Mouse (Mus musculus): ENCODE results near the gene Tmem230. TPM values are rescaled to one million over a fixed set of nuclear protein-coding genes. Genes with fewer than 3 reads are reported as not detected.

The Tmem230 gene
- polyA plus RNA-seq, 1 experiment from 2014 or later = 54.2 TPM

GRCm38 (mm10) chr2:132232413-132232945 is 15.1 kb downstream of the Tmem230 start:
- DNase-seq (ENCODE audit: low spot score) (no peak), ATAC-seq (ENCODE audit: insufficient number of reproducible peaks, low FRiP score, low TSS enrichment, low read depth) (no peak)
- WGBS = 87% methylated on average over 3 of the region's 3 CpGs
- H3K9ac ChIP-seq (ENCODE audit: low read length) = no peak overlapping the region
- no peaks in the 10 kb centered on the region for H3K4me1 ChIP-seq (ENCODE audit: control insufficient read depth, insufficient read depth, low read length)
- H3K4me3 ChIP-seq (ENCODE audit: low read depth, low read length) = no peak overlapping the region
- H3K27me3 ChIP-seq (ENCODE audit: control insufficient read depth, insufficient read depth, low read length) = no peaks in the 10 kb centered on the region
- H3K27ac ChIP-seq (replicated peaks; ENCODE audit: low read depth, low read length) = no peak overlapping the region
- H3K9me3 ChIP-seq (ENCODE audit: control insufficient read depth, low read length) = no peaks in the 10 kb centered on the region
- no peak overlapping the region for H3K4me2 ChIP-seq (ENCODE audit: low read depth, severe bottlenecking)
- no peaks in the 10 kb centered on the region for H3K36me3 ChIP-seq (ENCODE audit: control insufficient read depth, insufficient read depth, low read length)

GRCm38 (mm10) chr2:132224359-132224758 is 23.2 kb downstream of the Tmem230 start:
- Histone ChIP-seq H3K36me3 (ENCODE audit: control insufficient read depth, insufficient read depth, low read length) (no peaks in the 10 kb centered on the region), H3K4me3 (ENCODE audit: low read depth, low read length) (no peak overlapping the region), H3K27me3 (ENCODE audit: control insufficient read depth, insufficient read depth, low read length) (no peaks in the 10 kb centered on the region), H3K4me2 (ENCODE audit: low read depth, severe bottlenecking) (no peak overlapping the region), H3K9ac (ENCODE audit: low read length) (no peak overlapping the region), H3K4me1 (ENCODE audit: control insufficient read depth, insufficient read depth, low read length) (no peaks in the 10 kb centered on the region), H3K9me3 (ENCODE audit: control insufficient read depth, low read length) (no peaks in the 10 kb centered on the region), H3K27ac (replicated peaks; ENCODE audit: low read depth, low read length) (no peak overlapping the region)
- 89% methylated on average over 4 of the region's 4 CpGs for WGBS
- DNase-seq (ENCODE audit: low spot score) (no peak), ATAC-seq (ENCODE audit: insufficient number of reproducible peaks, low FRiP score, low TSS enrichment, low read depth) (no peak)

- no peak overlapping the region for H3K4me3 ChIP-seq (ENCODE audit: low read depth, low read length)
- 67% methylated on average over 11 of the region's 11 CpGs for WGBS
- H3K9me3 ChIP-seq (ENCODE audit: control insufficient read depth, low read length) = no peaks in the 10 kb centered on the region
- no peak for ATAC-seq (ENCODE audit: insufficient number of reproducible peaks, low FRiP score, low TSS enrichment, low read depth)
- no peak overlapping the region for H3K9ac ChIP-seq (ENCODE audit: low read length)
- no peak overlapping the region for H3K27ac ChIP-seq (replicated peaks; ENCODE audit: low read depth, low read length)
- no peak for DNase-seq (ENCODE audit: low spot score)
- H3K36me3 ChIP-seq (ENCODE audit: control insufficient read depth, insufficient read depth, low read length) = no peaks in the 10 kb centered on the region
- H3K27me3 ChIP-seq (ENCODE audit: control insufficient read depth, insufficient read depth, low read length) = no peaks in the 10 kb centered on the region
- H3K4me1 ChIP-seq (ENCODE audit: control insufficient read depth, insufficient read depth, low read length) = no peaks in the 10 kb centered on the region
- no peak overlapping the region for H3K4me2 ChIP-seq (ENCODE audit: low read depth, severe bottlenecking)
Measured at GRCm38 (mm10) chr2:132221611-132222073, 26.0 kb downstream of the Tmem230 start.

GRCm38 (mm10) chr2:132211995-132212656 is 35.5 kb downstream of the Tmem230 start:
- no peak overlapping the region for H3K4me2 ChIP-seq (ENCODE audit: low read depth, severe bottlenecking)
- 86% methylated on average over 5 of the region's 5 CpGs for WGBS
- ATAC-seq (ENCODE audit: insufficient number of reproducible peaks, low FRiP score, low TSS enrichment, low read depth) (no peak), DNase-seq (ENCODE audit: low spot score) (no peak)
- H3K36me3 ChIP-seq (ENCODE audit: control insufficient read depth, insufficient read depth, low read length) = no peaks in the 10 kb centered on the region
- no peak overlapping the region for H3K27ac ChIP-seq (replicated peaks; ENCODE audit: low read depth, low read length)
- H3K9me3 ChIP-seq (ENCODE audit: control insufficient read depth, low read length) = no peaks in the 10 kb centered on the region
- H3K9ac ChIP-seq (ENCODE audit: low read length) = no peak overlapping the region
- H3K4me1 ChIP-seq (ENCODE audit: control insufficient read depth, insufficient read depth, low read length) = no peaks in the 10 kb centered on the region
- H3K27me3 ChIP-seq (ENCODE audit: control insufficient read depth, insufficient read depth, low read length) = no peaks in the 10 kb centered on the region
- no peak overlapping the region for H3K4me3 ChIP-seq (ENCODE audit: low read depth, low read length)

- no peak overlapping the region for H3K4me3 ChIP-seq (ENCODE audit: low read depth, low read length)
- no peak overlapping the region for H3K27ac ChIP-seq (replicated peaks; ENCODE audit: low read depth, low read length)
- no peak for DNase-seq (ENCODE audit: low spot score)
- 93% methylated on average over 9 of the region's 9 CpGs for WGBS
- H3K36me3 ChIP-seq (ENCODE audit: control insufficient read depth, insufficient read depth, low read length) = no peaks in the 10 kb centered on the region
- H3K4me1 ChIP-seq (ENCODE audit: control insufficient read depth, insufficient read depth, low read length) = no peaks in the 10 kb centered on the region
- H3K27me3 ChIP-seq (ENCODE audit: control insufficient read depth, insufficient read depth, low read length) = no peaks in the 10 kb centered on the region
- no peak for ATAC-seq (ENCODE audit: insufficient number of reproducible peaks, low FRiP score, low TSS enrichment, low read depth)
- no peaks in the 10 kb centered on the region for H3K9me3 ChIP-seq (ENCODE audit: control insufficient read depth, low read length)
- no peak overlapping the region for H3K9ac ChIP-seq (ENCODE audit: low read length)
- H3K4me2 ChIP-seq (ENCODE audit: low read depth, severe bottlenecking) = no peak overlapping the region
Measured at GRCm38 (mm10) chr2:132210806-132211312, 36.7 kb downstream of the Tmem230 start.

GRCm38 (mm10) chr2:132208246-132208881 is 39.2 kb downstream of the Tmem230 start:
- DNase-seq (ENCODE audit: low spot score) = no peak

GRCm38 (mm10) chr2:132206316-132206881 is 41.2 kb downstream of the Tmem230 start:
- no peaks in the 10 kb centered on the region for H3K27me3 ChIP-seq (ENCODE audit: control insufficient read depth, insufficient read depth, low read length)
- ATAC-seq (ENCODE audit: insufficient number of reproducible peaks, low FRiP score, low TSS enrichment, low read depth) = no peak
- H3K36me3 ChIP-seq (ENCODE audit: control insufficient read depth, insufficient read depth, low read length) = no peaks in the 10 kb centered on the region
- H3K4me3 ChIP-seq (ENCODE audit: low read depth, low read length) = no peak overlapping the region
- WGBS = 81% methylated on average over 16 of the region's 16 CpGs
- no peak overlapping the region for H3K27ac ChIP-seq (replicated peaks; ENCODE audit: low read depth, low read length)
- no peaks in the 10 kb centered on the region for H3K9me3 ChIP-seq (ENCODE audit: control insufficient read depth, low read length)
- no peak overlapping the region for H3K4me2 ChIP-seq (ENCODE audit: low read depth, severe bottlenecking)
- H3K4me1 ChIP-seq (ENCODE audit: control insufficient read depth, insufficient read depth, low read length) = no peaks in the 10 kb centered on the region
- H3K9ac ChIP-seq (ENCODE audit: low read length) = no peak overlapping the region
- DNase-seq (ENCODE audit: low spot score) = no peak

More at GRCm38 (mm10) chr2:132208246-132208881, 39.2 kb downstream of the Tmem230 start:
- no peaks in the 10 kb centered on the region for H3K36me3 ChIP-seq (ENCODE audit: control insufficient read depth, insufficient read depth, low read length)
- H3K4me1 ChIP-seq (ENCODE audit: control insufficient read depth, insufficient read depth, low read length) = no peaks in the 10 kb centered on the region
- no peak overlapping the region for H3K4me3 ChIP-seq (ENCODE audit: low read depth, low read length)
- no peak for ATAC-seq (ENCODE audit: insufficient number of reproducible peaks, low FRiP score, low TSS enrichment, low read depth)
- H3K9me3 ChIP-seq (ENCODE audit: control insufficient read depth, low read length) = no peaks in the 10 kb centered on the region
- 84% methylated on average over 8 of the region's 8 CpGs for WGBS
- H3K27ac ChIP-seq (replicated peaks; ENCODE audit: low read depth, low read length) = no peak overlapping the region
- H3K9ac ChIP-seq (ENCODE audit: low read length) = no peak overlapping the region
- H3K27me3 ChIP-seq (ENCODE audit: control insufficient read depth, insufficient read depth, low read length) = no peaks in the 10 kb centered on the region
- H3K4me2 ChIP-seq (ENCODE audit: low read depth, severe bottlenecking) = no peak overlapping the region

GRCm38 (mm10) chr2:132205549-132205948 is 42.1 kb downstream of the Tmem230 start:
- H3K9ac ChIP-seq (ENCODE audit: low read length) = no peak overlapping the region
- H3K36me3 ChIP-seq (ENCODE audit: control insufficient read depth, insufficient read depth, low read length) = no peaks in the 10 kb centered on the region
- no peaks in the 10 kb centered on the region for H3K27me3 ChIP-seq (ENCODE audit: control insufficient read depth, insufficient read depth, low read length)
- H3K4me2 ChIP-seq (ENCODE audit: low read depth, severe bottlenecking) = no peak overlapping the region
- no peaks in the 10 kb centered on the region for H3K9me3 ChIP-seq (ENCODE audit: control insufficient read depth, low read length)
- ATAC-seq (ENCODE audit: insufficient number of reproducible peaks, low FRiP score, low TSS enrichment, low read depth) (no peak), DNase-seq (ENCODE audit: low spot score) (no peak)
- no peaks in the 10 kb centered on the region for H3K4me1 ChIP-seq (ENCODE audit: control insufficient read depth, insufficient read depth, low read length)
- no peak overlapping the region for H3K4me3 ChIP-seq (ENCODE audit: low read depth, low read length)
- no peak overlapping the region for H3K27ac ChIP-seq (replicated peaks; ENCODE audit: low read depth, low read length)
- 83% methylated on average over 4 of the region's 4 CpGs for WGBS

Data from limb, embryonic 11.5 days (tissue).